In the genomic region with DNA sequence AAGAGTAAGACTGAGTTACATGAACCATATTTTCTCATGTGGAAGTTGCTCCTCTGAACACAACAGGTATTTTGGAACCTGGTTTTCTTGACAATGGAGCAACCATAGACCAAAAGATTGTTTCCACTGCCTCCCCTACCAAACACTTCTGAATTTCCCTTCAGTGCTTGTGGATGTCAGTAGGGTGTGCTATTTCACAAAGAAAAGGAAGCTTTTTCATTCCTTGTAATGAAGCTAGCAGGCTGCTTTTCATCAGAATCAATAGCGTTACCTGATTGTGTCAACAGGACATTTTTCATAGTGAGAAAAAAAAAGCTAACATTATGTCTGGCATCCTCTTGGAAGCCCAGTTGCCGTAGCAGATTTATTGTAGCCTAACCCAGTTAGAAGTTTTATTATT, we compare ENCODE assay signal across 12 mouse cellular contexts.
DNase-seq lines count a peak whose midpoint lies in the region; ATAC-seq and TF ChIP-seq lines count a peak whose summit lies in the region.
"Had no signal": no experiment of that assay in that cellular context is flagged by ENCODE, and none has a peak within 500 bp of the region (broad histone marks: within the 10 kb centered on the region; RNA-seq: fewer than 3 reads in every experiment).

No protein-coding gene starts in this region.

- no peak overlapping the region for H3K27ac ChIP-seq in cerebellum, adult 2 months (ENCODE audit: insufficient read depth, low read length)
- H3K27ac ChIP-seq in heart, postnatal 0 days (ENCODE audit: low read depth) = no peak overlapping the region
- H3K27ac ChIP-seq in heart, embryonic 12.5 days (ENCODE audit: poor library complexity, severe bottlenecking) = no peak overlapping the region
- H3K27ac ChIP-seq in midbrain, embryonic 11.5 days (ENCODE audit: low read depth, low read length) = no peak overlapping the region
- no peak overlapping the region for H3K27ac ChIP-seq in midbrain, embryonic 15.5 days
- H3K27ac ChIP-seq: heart, embryonic 13.5 days; liver, embryonic 14.5 days had no signal

- H3K27me3 ChIP-seq in cerebellum, adult 2 months (ENCODE audit: control insufficient read depth, insufficient read depth, low read length) = no peaks in the 10 kb centered on the region
- no peaks in the 10 kb centered on the region for H3K27me3 ChIP-seq in heart, postnatal 0 days (ENCODE audit: control insufficient read depth, insufficient read depth, low read length)
- H3K27me3 ChIP-seq in heart, embryonic 12.5 days (replicated peaks) = no peaks in the 10 kb centered on the region
- H3K27me3 ChIP-seq in midbrain, embryonic 11.5 days (ENCODE audit: control insufficient read depth, insufficient read depth, low read length) = no peaks in the 10 kb centered on the region
- no peaks in the 10 kb centered on the region for H3K27me3 ChIP-seq in midbrain, embryonic 15.5 days (replicated peaks)
- H3K27me3 ChIP-seq: heart, embryonic 13.5 days had no signal

- no peak overlapping the region for H3K9ac ChIP-seq in heart, postnatal 0 days (replicated peaks; ENCODE audit: low read depth, low read length)
- H3K9ac ChIP-seq in heart, embryonic 12.5 days = no peak overlapping the region
- H3K9ac ChIP-seq in midbrain, embryonic 11.5 days (ENCODE audit: low read length) = no peak overlapping the region
- H3K9ac ChIP-seq in midbrain, embryonic 15.5 days = no peak overlapping the region
- H3K9ac ChIP-seq: heart, embryonic 13.5 days; liver, embryonic 14.5 days had no signal

- H3K4me3 ChIP-seq in cerebellum, adult 2 months (replicated peaks; ENCODE audit: insufficient read depth, low read depth, low read length) = no peak overlapping the region
- H3K4me3 ChIP-seq in heart, postnatal 0 days (ENCODE audit: low read depth, low read length) = no peak overlapping the region
- H3K4me3 ChIP-seq in heart, embryonic 12.5 days = no peak overlapping the region
- no peak overlapping the region for H3K4me3 ChIP-seq in midbrain, embryonic 11.5 days (ENCODE audit: low read depth, low read length)
- H3K4me3 ChIP-seq in midbrain, embryonic 15.5 days = no peak overlapping the region
- H3K4me3 ChIP-seq: heart, embryonic 13.5 days had no signal

- TF ChIP-seq EP300 in heart, postnatal 0 days (IDR thresholded peaks at IDR 0.05; ENCODE audit: low read depth) = no peak

- no peak for ATAC-seq in heart, postnatal 0 days (ENCODE audit: insufficient read depth, low read depth)
- no peak for ATAC-seq in heart, embryonic 12.5 days (ENCODE audit: insufficient number of reproducible peaks, low FRiP score)
- no peak for ATAC-seq in midbrain, embryonic 11.5 days (ENCODE audit: low FRiP score)
- ATAC-seq in midbrain, embryonic 15.5 days (replicated peaks) = no peak

- no peak overlapping the region for H3K4me2 ChIP-seq in heart, postnatal 0 days (ENCODE audit: low read depth, low read length)
- no peak overlapping the region for H3K4me2 ChIP-seq in heart, embryonic 12.5 days
- H3K4me2 ChIP-seq in midbrain, embryonic 11.5 days = no peak overlapping the region
- no peak overlapping the region for H3K4me2 ChIP-seq in midbrain, embryonic 15.5 days
- H3K4me2 ChIP-seq: heart, embryonic 13.5 days had no signal

- no peaks in the 10 kb centered on the region for H3K36me3 ChIP-seq in heart, postnatal 0 days (replicated peaks; ENCODE audit: control insufficient read depth, insufficient read depth, low read length)
- H3K36me3 ChIP-seq in heart, embryonic 12.5 days = no peaks in the 10 kb centered on the region
- H3K36me3 ChIP-seq in midbrain, embryonic 11.5 days (ENCODE audit: control insufficient read depth, insufficient read depth, low read length) = no peaks in the 10 kb centered on the region
- no peaks in the 10 kb centered on the region for H3K36me3 ChIP-seq in midbrain, embryonic 15.5 days (replicated peaks)
- H3K36me3 ChIP-seq: G1E; heart, embryonic 13.5 days had no signal

- TF ChIP-seq POLR2A in cerebellum, adult 2 months (IDR thresholded peaks at IDR 0.05; ENCODE audit: borderline replicate concordance, insufficient read depth, low read length) = no peak

- no peaks in the 10 kb centered on the region for H3K4me1 ChIP-seq in cerebellum, adult 2 months (ENCODE audit: control insufficient read depth, insufficient read depth, low read length)
- H3K4me1 ChIP-seq in heart, postnatal 0 days (ENCODE audit: control insufficient read depth, insufficient read depth) = no peaks in the 10 kb centered on the region
- H3K4me1 ChIP-seq in heart, embryonic 12.5 days (replicated peaks) = no peaks in the 10 kb centered on the region
- H3K4me1 ChIP-seq in midbrain, embryonic 11.5 days (ENCODE audit: control insufficient read depth, insufficient read depth, low read length) = no peaks in the 10 kb centered on the region
- H3K4me1 ChIP-seq in midbrain, embryonic 15.5 days = no peaks in the 10 kb centered on the region
- H3K4me1 ChIP-seq: heart, embryonic 13.5 days had no signal

- no peaks in the 10 kb centered on the region for H3K9me3 ChIP-seq in heart, postnatal 0 days (replicated peaks; ENCODE audit: control insufficient read depth, low read length)
- H3K9me3 ChIP-seq in heart, embryonic 12.5 days (replicated peaks) = 0 out of 2 replicates have a peak, but pooled peaks cover 2% of the 10 kb centered on the region
- no peaks in the 10 kb centered on the region for H3K9me3 ChIP-seq in midbrain, embryonic 11.5 days (ENCODE audit: control insufficient read depth, low read length)
- H3K9me3 ChIP-seq in midbrain, embryonic 15.5 days = no peaks in the 10 kb centered on the region
- H3K9me3 ChIP-seq: G1E; heart, embryonic 13.5 days had no signal

- TF ChIP-seq CTCF in cerebellum, adult 2 months (IDR thresholded peaks at IDR 0.05; ENCODE audit: borderline replicate concordance, insufficient read depth, low read depth, low read length) = peak; percentile 23; the same call in 1 of the 2 replicates
- TF ChIP-seq CTCF in heart, postnatal 0 days (IDR thresholded peaks at IDR 0.05; ENCODE audit: low read depth) = peak; percentile 57

- peak in 1 of 2 experiments; percentile 28 for DNase-seq in cerebellum, adult 2 months
- DNase-seq in cerebellum, adult 11-12 months = no peak
- no peak for DNase-seq in heart, postnatal 0 days (ENCODE audit: low spot score)
- DNase-seq in midbrain, embryonic 11.5 days (ENCODE audit: low spot score, missing footprints) = peak; percentile 75
- DNase-seq in retina, postnatal 7 days (ENCODE audit: low read depth, low spot score) = peak; percentile 4
- no peak for DNase-seq in adrenal gland, adult 8-10 months
- DNase-seq: thymus, postnatal 14 days had no signal

- 39% methylated on average over 2 of the region's 2 CpGs for WGBS in cerebellum, adult 2 months
- 48% methylated on average over 2 of the region's 2 CpGs for WGBS in heart, postnatal 0 days
- WGBS in heart, embryonic 12.5 days = 59% methylated on average over 2 of the region's 2 CpGs
- WGBS in midbrain, embryonic 11.5 days = 69% methylated on average over 2 of the region's 2 CpGs
- 60% methylated on average over 2 of the region's 2 CpGs for WGBS in midbrain, embryonic 15.5 days

Comparison
In these comparisons a context has a peak if more than half of its experiments do, and no peak if none do; other contexts are left out.
1. DNase-seq: peak in midbrain, embryonic 11.5 days (single experiment) and retina, postnatal 7 days (single experiment); none in cerebellum, adult 11-12 months (single experiment), heart, postnatal 0 days (single experiment) and adrenal gland, adult 8-10 months (single experiment).